Mouse (Mus musculus): ENCODE results near the gene Pde6d.
A peak's percentile ranks its signal among the peaks of the same experiment; 100 is the strongest.

DNA sequence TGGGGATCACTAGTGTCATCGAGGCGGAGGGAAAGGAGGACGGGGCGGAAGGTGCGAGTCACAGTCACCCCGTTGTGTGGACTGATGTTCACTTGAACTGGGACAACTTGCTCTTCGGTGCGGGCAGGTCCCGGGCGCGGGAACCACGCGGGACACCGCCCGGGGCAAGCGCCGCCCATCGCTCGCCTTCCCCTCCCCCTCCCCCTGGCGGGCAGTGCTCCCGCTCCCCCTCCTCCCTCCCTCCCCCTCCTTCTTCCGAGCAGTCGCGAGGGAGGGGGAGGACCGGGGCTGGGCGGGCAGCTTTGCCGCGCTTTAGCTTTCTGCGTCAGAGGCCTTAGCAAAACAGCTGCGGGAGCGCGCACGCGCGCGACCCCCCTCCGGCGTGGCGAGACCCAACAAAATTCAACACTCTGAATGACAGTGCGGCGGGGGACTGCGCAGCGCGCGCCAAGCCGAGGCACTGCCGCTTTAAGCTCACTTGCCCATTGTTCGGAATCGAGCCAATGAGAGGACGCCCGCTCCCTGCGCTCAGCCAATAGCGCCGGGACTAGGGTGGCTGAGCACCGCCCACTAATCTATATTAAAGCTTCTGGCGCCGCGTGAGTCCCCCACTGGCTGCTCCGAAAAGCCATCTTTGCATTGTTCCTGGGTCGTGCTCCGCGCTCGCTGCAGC, 56.2 kb downstream of the Pde6d start, which contains the start of gene Ptma:
- TF ChIP-seq CTCF (IDR thresholded peaks at IDR 0.05; ENCODE audit: extremely low read depth, insufficient read depth, insufficient read length, insufficient replicate concordance) (no peak), POLR2A (IDR thresholded peaks at IDR 0.05; ENCODE audit: low read depth, low read length) (peak; percentile 96)
